Mouse (Mus musculus) heart, adult 10 weeks (tissue): ENCODE measurements around the gene Nmrk2. TPM values are rescaled to one million over a fixed set of nuclear protein-coding genes. Genes with fewer than 3 reads are reported as not detected.

Experiments
- polyA plus RNA-seq: library from polyadenylated mRNA; stranded (reverse); fragments of 350-450 nt; fragmentation: Illumina TruSeq; extraction: RNeasy Lipid Tissue Mini Kit (QIAGEN cat#74804); gene quantifications from one replicate; pipeline ENCODE4 v1.2.3, GENCODE M21; 2014; ENCODE audit warnings: low read depth, low replicate concordance

Gene Nmrk2
- 4.1 TPM for polyA plus RNA-seq

DNA sequence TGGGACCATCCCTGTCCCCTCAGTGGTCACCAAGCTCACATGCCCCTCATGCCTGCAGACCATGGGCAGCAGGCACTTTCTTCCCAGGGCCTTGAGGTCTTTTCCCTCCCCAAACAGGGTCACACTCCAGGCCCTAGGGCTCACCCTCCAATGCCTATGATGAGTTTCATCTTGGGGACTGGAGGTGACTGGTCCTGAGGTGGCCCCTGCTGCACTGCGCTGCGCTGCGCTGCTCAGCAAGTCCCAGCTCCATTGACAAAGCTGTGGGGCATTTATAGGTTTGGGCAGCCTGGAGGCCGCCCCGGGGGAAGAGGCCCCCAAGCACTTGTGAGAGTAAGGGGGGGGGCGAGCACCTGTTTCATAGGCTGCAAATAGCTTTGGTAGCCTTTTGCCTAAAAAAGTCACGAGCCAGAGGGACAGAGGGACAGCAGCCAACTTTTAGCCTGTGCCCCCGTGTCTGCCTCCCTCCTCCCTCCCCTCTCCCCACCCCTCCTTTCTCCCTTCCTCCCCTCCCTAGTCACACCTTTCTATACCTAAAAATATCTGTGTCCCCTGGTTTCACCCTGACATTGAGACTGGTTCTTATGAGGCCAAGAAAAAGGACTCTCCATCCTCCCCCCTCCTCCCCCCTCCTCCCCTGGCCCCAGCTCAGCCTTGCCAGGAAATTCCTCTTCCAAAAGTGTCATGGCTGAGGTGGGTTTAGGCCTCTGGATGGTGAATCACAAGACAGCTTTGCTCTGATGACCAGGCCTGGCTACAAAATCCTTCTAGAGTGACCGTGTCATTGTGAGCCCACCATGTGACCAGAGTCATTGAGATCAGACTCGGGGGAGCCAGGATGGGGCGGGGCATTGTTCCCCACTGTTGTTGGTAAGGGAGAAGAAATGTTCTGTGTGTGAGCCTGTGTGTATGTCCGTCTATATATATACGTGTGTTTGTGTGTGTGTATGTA, at the start of gene Nmrk2:
Gene Nmrk2 (minus strand): TSS at position 245 of the 952 bp plus-strand sequence.

DNA sequence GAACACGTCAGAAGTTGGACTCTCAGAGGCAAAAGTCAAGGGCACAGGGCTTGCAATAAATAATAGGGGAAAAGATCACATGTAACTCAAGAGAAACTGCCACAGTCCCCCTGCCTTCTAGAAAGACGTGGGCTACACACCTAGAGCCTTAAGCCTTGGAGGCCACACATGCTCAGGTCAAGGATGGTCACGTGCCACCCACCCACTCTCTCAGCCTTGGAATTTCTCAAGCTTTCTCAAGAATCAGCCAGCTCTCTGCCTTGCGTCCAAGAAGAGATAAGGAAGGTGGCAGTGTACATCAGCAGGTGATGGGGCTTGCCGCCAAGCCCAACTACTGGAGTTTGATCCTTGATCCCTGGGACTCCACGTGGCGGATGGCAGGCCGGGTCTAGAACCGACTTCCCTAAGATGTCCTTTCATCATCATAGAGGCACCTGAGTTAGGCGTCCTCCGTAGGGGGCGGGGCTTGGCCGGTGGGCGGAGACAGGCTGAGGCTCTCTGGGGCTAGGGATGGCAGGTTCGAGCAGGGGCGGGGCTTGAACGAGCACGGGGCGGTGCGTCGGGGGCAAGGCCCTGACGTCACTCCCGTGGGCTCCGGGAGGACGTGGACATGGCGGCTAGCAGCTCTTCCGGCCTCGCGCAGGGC, 30.9 kb upstream of the Nmrk2 start, which contains the start of gene Zfr2:
Gene Zfr2 (plus strand): TSS at position 576 of the 646 bp plus-strand sequence.

DNA sequence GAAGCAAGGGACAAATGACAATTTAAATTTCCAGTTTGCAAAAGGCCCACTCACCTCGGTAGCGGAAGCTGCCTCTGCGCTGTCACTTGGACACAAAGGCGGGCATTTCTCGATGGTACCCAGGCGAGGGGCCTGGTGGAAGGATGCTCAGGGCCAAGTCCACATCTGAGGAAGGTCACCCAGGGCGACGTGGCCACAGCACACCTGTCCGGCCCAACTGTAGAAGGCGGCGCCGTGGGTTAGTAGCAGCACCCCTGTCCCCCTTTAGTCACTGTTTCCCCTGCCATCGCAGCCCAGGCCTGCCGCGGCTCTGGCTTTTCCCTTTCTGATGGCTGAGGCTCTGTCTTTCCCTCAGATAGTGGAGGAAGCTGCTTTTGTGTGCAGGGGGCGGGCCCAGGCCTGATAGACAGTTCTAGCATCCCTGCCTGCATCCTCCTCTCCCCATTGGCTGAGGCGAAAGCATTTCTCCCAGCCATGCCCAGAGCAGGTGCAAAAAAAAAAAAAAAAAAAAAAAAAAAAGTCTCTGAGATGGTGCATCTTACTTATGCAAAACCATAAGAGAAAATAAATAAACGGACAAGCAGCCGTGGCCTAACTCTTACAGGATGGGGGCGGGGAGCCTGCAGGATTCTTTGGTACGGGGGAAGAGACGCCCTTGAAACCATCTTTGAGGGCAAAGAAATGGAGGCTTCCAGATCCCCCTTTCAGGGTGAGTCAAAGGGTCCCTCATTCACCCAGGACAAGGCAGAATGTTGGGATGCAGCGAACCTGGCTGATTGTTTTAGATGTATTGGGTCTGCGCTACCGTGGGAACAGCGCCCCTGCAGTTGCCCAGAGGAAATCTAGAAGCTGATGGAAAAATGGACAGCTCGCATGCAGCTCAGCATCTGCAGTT, 28.8 kb upstream of the Nmrk2 start, which contains the start of gene Atcay:
Gene Atcay (minus strand): TSS at position 396 of the 895 bp plus-strand sequence.

DNA sequence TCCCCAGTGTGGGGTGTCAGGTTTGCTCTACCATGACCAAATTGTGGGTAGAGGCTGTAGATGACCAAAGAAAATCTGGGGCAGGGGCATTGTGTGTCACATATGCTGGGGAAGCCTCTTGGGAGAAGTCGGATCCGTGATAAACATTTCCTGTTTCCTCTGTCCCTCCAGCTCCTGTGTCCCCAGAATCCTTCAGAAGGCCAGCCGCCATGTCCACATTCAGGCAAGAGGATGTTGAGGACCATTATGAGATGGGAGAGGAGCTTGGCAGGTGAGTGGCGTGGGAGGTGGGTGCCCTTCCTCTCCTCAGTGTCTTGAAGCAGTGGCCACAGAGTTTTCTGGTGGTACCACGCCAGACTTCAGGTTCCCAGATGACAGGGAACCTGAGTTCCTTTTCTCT, 18.0 kb downstream of the Nmrk2 start, which contains the start of gene 4930442H23Rik:
Gene 4930442H23Rik (minus strand): TSS at position 45 of the 400 bp plus-strand sequence.

DNA sequence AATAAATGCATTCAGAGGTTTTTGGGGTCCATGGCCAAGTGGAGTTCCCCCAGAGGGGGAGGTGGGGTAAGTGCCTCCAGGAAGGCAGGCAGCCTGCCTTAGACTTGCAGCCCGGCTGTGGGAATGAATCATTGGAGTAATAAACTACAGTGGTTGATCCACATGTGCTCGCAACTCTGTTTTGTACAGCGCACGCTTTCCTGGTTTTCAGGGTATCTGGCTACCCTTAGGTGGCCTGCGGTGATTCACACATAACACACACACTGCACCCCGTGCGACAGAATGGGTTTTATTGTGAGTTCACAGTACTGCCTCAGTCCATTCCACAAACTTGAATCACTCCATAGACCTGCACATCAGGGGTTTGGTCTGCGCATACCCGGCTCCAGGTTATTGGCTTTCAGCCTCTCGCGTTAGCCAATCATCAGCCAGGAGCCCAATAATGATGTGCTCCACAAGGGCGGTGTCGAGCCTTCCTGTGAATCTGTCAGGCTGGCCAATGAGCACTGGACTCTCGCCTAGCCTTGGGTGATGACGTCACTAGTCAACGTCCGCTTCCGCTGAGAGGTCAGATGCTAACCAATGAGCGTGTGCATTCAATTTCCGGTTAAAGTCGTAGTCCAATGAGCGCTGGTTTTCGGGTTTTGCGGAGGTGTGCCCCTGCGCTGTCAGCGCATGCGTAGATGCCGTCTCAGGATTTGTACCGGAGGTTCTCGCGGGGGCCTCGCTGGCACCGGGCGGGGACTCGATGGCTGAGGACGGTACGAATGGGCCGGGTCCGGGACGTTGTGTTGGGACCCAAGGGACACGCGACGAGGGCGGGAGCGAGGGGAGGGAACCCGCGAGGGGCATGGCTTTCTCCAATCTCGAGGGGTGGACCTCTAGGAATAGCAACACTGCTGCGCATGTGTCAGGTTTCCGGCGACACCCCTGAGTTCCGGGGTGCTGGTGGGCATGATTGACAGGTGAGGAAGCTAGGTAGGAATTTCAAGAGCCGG, 19.2 kb downstream of the Nmrk2 start, which contains the start of gene Dapk3:
Gene Dapk3 (plus strand): TSS at position 670 of the 998 bp plus-strand sequence.

DNA sequence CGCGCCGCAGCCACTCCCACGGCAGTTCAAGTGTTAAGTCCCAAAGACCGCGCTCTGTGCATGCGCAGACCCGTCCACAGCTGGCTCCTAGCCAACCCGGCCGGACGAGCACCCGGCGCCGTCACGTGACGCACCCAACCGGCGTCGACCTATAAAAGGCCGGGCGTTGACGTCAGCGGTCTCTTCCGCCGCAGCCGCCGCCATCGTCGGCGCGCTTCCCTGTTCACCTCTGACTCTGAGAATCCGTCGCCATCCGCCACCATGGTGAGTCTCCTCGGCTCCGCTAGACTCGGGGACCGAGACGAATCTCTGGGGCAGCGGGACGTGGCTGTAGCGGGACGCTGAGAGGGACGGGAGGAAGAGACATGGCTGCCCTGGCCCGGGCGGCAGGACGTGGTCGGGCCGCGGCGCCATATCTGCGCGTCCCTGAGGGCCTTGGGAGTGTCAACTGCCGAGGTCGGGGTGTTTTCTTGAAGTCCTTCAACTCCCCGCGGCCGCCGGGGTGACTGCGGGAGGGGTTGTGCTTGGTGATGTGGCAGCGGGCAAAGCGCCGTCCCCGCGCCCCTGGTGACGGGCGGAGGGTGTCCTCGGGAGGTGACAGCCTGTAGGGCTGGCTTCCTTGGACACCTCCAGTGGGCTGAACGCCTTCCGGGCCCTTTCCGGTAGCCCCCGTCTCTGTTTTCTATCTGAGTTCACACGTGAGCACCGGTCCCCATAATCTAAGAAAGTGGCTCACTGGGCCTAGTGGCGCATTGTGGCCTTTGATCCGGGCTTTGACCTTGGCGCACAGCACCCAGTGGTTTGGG, 25.2 kb downstream of the Nmrk2 start, which contains the start of gene Eef2:
Gene Eef2 (plus strand): TSS at position 166 of the 806 bp plus-strand sequence.

DNA sequence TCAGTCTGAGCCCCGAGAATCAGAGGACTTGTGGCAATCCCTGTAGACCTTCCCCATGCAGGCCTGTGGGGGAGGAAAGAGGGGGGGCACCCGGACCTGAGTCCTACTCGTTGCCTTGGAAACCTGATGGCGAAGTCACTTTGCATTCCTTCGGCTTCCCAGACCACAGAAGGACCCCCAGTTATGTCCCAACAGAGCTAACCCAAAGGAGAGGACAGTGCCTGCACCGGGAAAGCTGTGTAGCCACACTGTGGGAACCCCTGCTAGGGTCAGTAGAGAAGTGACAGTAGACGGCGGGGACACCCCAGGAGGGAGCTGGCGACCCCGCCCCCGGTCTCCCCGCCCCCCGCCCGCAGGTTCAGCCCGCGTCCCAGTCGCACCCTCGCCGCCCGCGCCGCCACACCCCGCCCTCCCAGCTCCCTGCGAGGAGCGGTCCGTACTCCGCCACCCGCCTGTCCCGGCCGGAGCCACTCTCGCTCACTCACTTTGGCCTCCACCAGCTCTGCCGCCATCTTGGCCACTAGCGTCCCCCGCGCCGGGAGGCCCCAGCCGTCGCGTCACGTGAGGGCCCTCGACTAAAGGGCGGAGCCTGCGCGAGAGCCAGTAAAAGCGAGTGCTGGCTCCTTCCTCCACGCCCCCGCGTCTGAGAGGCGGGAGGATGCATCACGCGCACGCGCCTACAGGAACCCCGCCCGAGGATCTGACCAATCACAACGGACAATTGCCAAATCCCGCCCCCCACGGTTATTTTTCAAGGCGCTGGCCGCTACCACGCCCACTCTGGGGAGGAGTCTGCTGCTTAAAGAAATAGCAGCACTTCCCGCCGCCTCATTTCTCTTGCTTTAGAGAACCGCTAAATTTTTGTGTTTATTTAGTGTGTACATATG, 34.4 kb downstream of the Nmrk2 start, which contains the start of gene Pias4:
Gene Pias4 (minus strand): TSS at position 724 of the 887 bp plus-strand sequence.

Other genes with a start within 250 kb of the Nmrk2 start
- 0.99 TPM for gene Gng7, start 187.1 kb downstream of the Nmrk2 start, polyA plus RNA-seq
- gene Diras1, start 176.4 kb downstream of the Nmrk2 start, polyA plus RNA-seq: not detected
- gene Slc39a3, start 164.6 kb downstream of the Nmrk2 start, polyA plus RNA-seq: 13.6 TPM
- 90.2 TPM for gene Sgta, start 141.9 kb downstream of the Nmrk2 start, polyA plus RNA-seq
- 12.6 TPM for gene Thop1, start 132.0 kb downstream of the Nmrk2 start, polyA plus RNA-seq
- 0.26 TPM for gene Creb3l3, start 103.2 kb downstream of the Nmrk2 start, polyA plus RNA-seq
- 88.4 TPM for gene Map2k2, start 96.1 kb downstream of the Nmrk2 start, polyA plus RNA-seq
- 17.1 TPM for gene Zbtb7a, start 66.8 kb downstream of the Nmrk2 start, polyA plus RNA-seq
- gene Pias4, start 34.1 kb downstream of the Nmrk2 start, polyA plus RNA-seq: 17.0 TPM
- 1,037 TPM for gene Eef2, start 25.4 kb downstream of the Nmrk2 start, polyA plus RNA-seq
- gene Dapk3, start 19.0 kb downstream of the Nmrk2 start, polyA plus RNA-seq: 33.0 TPM
- gene 4930442H23Rik, start 18.2 kb downstream of the Nmrk2 start, polyA plus RNA-seq: not detected
- gene Atcay, start 28.8 kb upstream of the Nmrk2 start, polyA plus RNA-seq: not detected
- 3.0 TPM for gene Zfr2, start 31.1 kb upstream of the Nmrk2 start, polyA plus RNA-seq
- 0.47 TPM for gene Matk, start 50.9 kb upstream of the Nmrk2 start, polyA plus RNA-seq
- 123 TPM for gene Mrpl54, start 64.9 kb upstream of the Nmrk2 start, polyA plus RNA-seq
- 90.2 TPM for gene Apba3, start 64.9 kb upstream of the Nmrk2 start, polyA plus RNA-seq
- not detected for gene Tjp3, start 89.5 kb upstream of the Nmrk2 start, polyA plus RNA-seq
- gene Pip5k1c, start 90.9 kb upstream of the Nmrk2 start, polyA plus RNA-seq: 26.5 TPM
- 15.5 TPM for gene Cactin, start 119.1 kb upstream of the Nmrk2 start, polyA plus RNA-seq
- 2.3 TPM for gene Tbxa2r, start 126.7 kb upstream of the Nmrk2 start, polyA plus RNA-seq
- 3.9 TPM for gene Gipc3, start 141.2 kb upstream of the Nmrk2 start, polyA plus RNA-seq
- gene Hmg20b, start 148.4 kb upstream of the Nmrk2 start, polyA plus RNA-seq: 47.1 TPM
- gene Mfsd12, start 155.4 kb upstream of the Nmrk2 start, polyA plus RNA-seq: 6.7 TPM
- not detected for gene 4930404N11Rik, start 163.8 kb upstream of the Nmrk2 start, polyA plus RNA-seq
- 21.5 TPM for gene Fzr1, start 176.5 kb upstream of the Nmrk2 start, polyA plus RNA-seq
- 54.8 TPM for gene Dohh, start 182.4 kb upstream of the Nmrk2 start, polyA plus RNA-seq
- 2.0 TPM for gene Gm48551, start 182.4 kb upstream of the Nmrk2 start, polyA plus RNA-seq
- not detected for gene Gm48552, start 187.0 kb upstream of the Nmrk2 start, polyA plus RNA-seq
- 6.5 TPM for gene Smim24, start 191.0 kb upstream of the Nmrk2 start, polyA plus RNA-seq